Mouse (Mus musculus) kidney, embryonic 16.5 days (tissue): ENCODE measurements at regions not wholly inside any gene's neighbourhood (a gene's known extent, or its start where the extent isn't known, plus 50 kb on each side); places are given as distances from the start of the nearest gene placed in this dataset.
A peak's percentile ranks its signal among the peaks of the same experiment; 100 is the strongest.

Source experiments
- ATAC-seq: fragments of 200-750 bp; cut with Nextera tagmentation; 2 replicates; pipeline ENCODE4 v1.8.0; 2017; ENCODE audit warnings: moderate TSS enrichment; ENCODE audit not compliant: low FRiP score, low TSS enrichment
- H3K27ac ChIP-seq: fragments of 300-500 bp; sonication (generic); 2 replicates; pipeline ENCODE4 v1.5.1; 2014; ENCODE audit warnings: low read length
- H3K27me3 ChIP-seq: fragments of 300-500 bp; sonication (generic); 2 replicates; pipeline ENCODE4 v1.6.1; 2014; ENCODE audit warnings: low read length, control low read depth, mixed read lengths; ENCODE audit not compliant: insufficient read depth
- H3K36me3 ChIP-seq: fragments of 300-500 bp; sonication (generic); 2 replicates; pipeline ENCODE4 v1.6.1; 2014; ENCODE audit warnings: low read length, control low read depth, mixed read lengths; ENCODE audit not compliant: insufficient read depth
- H3K4me1 ChIP-seq: fragments of 300-500 bp; sonication (generic); 2 replicates; pipeline ENCODE4 v1.6.1; 2014; ENCODE audit warnings: low read length, control low read depth, mixed read lengths; ENCODE audit not compliant: insufficient read depth
- H3K4me2 ChIP-seq: fragments of 300-500 bp; sonication (generic); replicated peaks from 2 replicates; pipeline ENCODE4 v1.6.1; 2014; ENCODE audit warnings: low read depth, low read length
- H3K4me3 ChIP-seq: fragments of 300-500 bp; sonication (generic); 2 replicates; pipeline ENCODE4 v1.5.1; 2014; ENCODE audit warnings: mild to moderate bottlenecking, low read length
- H3K9ac ChIP-seq: fragments of 300-500 bp; sonication (generic); replicated peaks from 2 replicates; pipeline ENCODE4 v1.6.1; 2014; ENCODE audit warnings: low read length
- H3K9me3 ChIP-seq: fragments of 300-500 bp; sonication (generic); 2 replicates; pipeline ENCODE4 v1.6.1; 2016; ENCODE audit warnings: low read length, control low read depth
- WGBS: fragments of 180-500 bp; shearing (Covaris S2); extraction: QIAGEN DNeasy Blood & Tissue Kit; methylation state at CpG from one replicate; pipeline ENCODE4 v1.1.7; 2014; 5-methylcytosine and 5-hydroxymethylcytosine counted together

DNA sequence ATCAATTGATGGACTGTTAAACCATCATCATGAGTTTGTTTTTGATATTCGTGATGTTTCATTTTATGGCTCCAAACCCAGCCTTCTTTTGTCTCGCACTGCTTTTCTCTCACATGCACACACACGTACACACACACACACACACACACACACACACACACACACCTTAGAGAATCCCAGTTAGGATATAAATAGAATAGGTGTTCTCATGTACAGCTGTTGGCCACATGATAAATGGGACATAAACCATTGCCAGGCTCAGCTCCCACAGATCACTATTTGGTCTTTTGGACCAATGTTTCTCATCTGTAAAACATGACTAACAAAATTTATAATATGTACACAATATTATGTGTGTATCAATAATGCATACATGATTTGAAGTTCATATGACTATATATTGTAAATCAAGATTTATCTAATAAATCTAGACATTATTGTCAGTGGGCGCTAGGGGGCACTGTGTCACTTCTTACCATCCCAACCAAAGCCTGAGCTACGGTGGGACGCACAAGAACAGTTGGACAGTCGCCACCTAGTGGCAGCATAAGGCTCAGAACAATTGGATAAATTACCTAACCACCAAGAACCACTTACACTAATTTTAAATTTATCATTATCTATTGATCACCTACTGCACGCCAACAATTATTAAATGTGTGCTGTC, 151.9 kb upstream of the Rag2 start:
- Histone ChIP-seq H3K36me3 (no peaks in the 10 kb centered on the region), H3K4me1 (no peaks in the 10 kb centered on the region), H3K27me3 (no peaks in the 10 kb centered on the region), H3K27ac (no peak overlapping the region), H3K4me3 (no peak overlapping the region), H3K9ac (no peak overlapping the region), H3K4me2 (no peak overlapping the region), H3K9me3 (no peaks in the 10 kb centered on the region)
- ATAC-seq: peak; percentile 67
- WGBS: 31% methylated on average over 8 of the region's 8 CpGs

DNA sequence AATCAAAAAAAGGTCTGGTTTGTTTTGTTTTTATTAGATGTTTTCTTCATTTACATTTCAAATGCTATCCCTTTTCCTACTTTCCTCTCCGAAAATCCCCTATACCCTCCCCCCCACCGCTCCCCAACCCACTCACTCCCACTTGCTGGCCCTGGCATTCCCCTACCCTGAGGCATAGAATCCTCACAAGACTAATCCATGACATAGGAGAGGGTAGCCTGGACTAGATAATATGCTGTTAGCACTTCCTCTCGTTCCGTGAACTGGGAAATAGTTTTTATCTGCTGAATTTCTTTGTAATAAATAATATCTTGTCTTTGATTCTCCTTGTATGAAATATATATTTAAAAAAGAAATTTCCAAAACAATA, 151.4 kb upstream of the Rag2 start:
- Histone ChIP-seq H3K4me2 (no peak overlapping the region), H3K27me3 (no peaks in the 10 kb centered on the region), H3K27ac (no peak overlapping the region), H3K9me3 (no peaks in the 10 kb centered on the region), H3K4me1 (no peaks in the 10 kb centered on the region), H3K9ac (no peak overlapping the region), H3K4me3 (no peak overlapping the region), H3K36me3 (no peaks in the 10 kb centered on the region)
- ATAC-seq: no peak
- WGBS: 91% methylated on average over 4 of the region's 4 CpGs

DNA sequence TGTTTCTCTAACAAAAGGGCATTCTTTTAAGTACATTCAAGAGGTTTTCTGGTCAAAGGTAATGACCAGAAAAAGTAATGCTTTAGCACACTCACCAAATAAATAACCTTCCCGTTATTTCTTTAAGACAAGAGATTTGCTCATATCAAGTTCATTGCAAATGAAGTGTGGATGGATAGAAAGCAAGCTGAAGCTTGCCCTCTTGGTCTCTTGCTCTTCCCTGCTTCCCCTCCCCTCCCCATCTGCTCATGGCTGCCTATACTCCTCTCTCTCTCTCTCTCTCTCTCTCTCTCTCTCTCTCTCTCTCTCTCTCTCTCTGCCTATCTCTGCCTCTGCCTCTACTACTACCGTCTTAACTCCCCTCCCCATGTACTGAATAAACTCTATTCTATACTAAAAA, 147.7 kb upstream of the Rag2 start:
- H3K9me3 ChIP-seq: no peaks in the 10 kb centered on the region
- H3K9ac ChIP-seq: no peak overlapping the region
- H3K36me3 ChIP-seq: no peaks in the 10 kb centered on the region
- H3K4me1 ChIP-seq: no peaks in the 10 kb centered on the region
- ATAC-seq: no peak
- no peak overlapping the region for H3K27ac ChIP-seq
- 68% methylated on average over 2 of the region's 2 CpGs for WGBS
- no peak overlapping the region for H3K4me2 ChIP-seq
- H3K27me3 ChIP-seq: no peaks in the 10 kb centered on the region
- H3K4me3 ChIP-seq: no peak overlapping the region

- H3K4me1 ChIP-seq: no peaks in the 10 kb centered on the region
- H3K4me2 ChIP-seq: no peak overlapping the region
- H3K9ac ChIP-seq: no peak overlapping the region
- H3K36me3 ChIP-seq: no peaks in the 10 kb centered on the region
- no peaks in the 10 kb centered on the region for H3K27me3 ChIP-seq
- WGBS: 96% methylated on average over 2 of the region's 2 CpGs
- no peaks in the 10 kb centered on the region for H3K9me3 ChIP-seq
- no peak for ATAC-seq
- H3K27ac ChIP-seq: no peak overlapping the region
- H3K4me3 ChIP-seq: no peak overlapping the region
Observed at GRCm38 (mm10) chr2:101490207-101490606, 134.3 kb upstream of the Rag2 start.

GRCm38 (mm10) chr2:101491762-101492161, 132.8 kb upstream of the Rag2 start:
- H3K4me3 ChIP-seq: no peak overlapping the region
- no peak overlapping the region for H3K27ac ChIP-seq
- no peaks in the 10 kb centered on the region for H3K4me1 ChIP-seq
- no peaks in the 10 kb centered on the region for H3K36me3 ChIP-seq
- no peak for ATAC-seq
- H3K9ac ChIP-seq: no peak overlapping the region
- WGBS: 85% methylated on average over 3 of the region's 3 CpGs
- no peaks in the 10 kb centered on the region for H3K27me3 ChIP-seq
- H3K4me2 ChIP-seq: no peak overlapping the region
- H3K9me3 ChIP-seq: no peaks in the 10 kb centered on the region

DNA sequence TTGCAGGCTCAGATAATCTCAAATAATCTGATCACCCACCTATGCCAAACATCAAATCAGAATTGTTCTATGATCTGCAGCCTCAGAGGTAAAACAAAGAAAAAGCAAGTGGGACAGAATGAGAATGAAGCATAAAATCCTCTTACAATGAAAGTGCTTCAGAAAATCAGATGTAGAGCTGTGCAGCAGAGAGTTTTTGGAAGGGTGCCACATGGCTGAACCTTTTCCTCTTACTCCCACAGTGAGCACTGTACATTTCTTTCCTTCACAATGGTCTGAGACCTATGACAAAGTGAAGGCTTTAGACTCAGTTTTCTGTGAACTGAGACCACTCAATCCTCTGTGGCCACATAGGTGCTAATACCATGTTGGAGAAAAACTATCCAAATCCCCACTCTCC, 116.4 kb upstream of the Rag2 start:
- no peaks in the 10 kb centered on the region for H3K9me3 ChIP-seq
- ATAC-seq: no peak
- no peaks in the 10 kb centered on the region for H3K36me3 ChIP-seq

More for the DNA sequence above, 116.4 kb upstream of the Rag2 start:
- Histone ChIP-seq H3K27ac (no peak overlapping the region), H3K4me3 (no peak overlapping the region), H3K4me1 (no peaks in the 10 kb centered on the region), H3K27me3 (no peaks in the 10 kb centered on the region), H3K9ac (no peak overlapping the region), H3K4me2 (no peak overlapping the region)
